Mouse (Mus musculus): ENCODE measurements around the gene St3gal4. TPM values are rescaled to one million over a fixed set of nuclear protein-coding genes. Genes with fewer than 3 reads are reported as not detected.

St3gal4 gene
- total RNA-seq, 1 experiment from 2014 or later, result 36.9 TPM

DNA sequence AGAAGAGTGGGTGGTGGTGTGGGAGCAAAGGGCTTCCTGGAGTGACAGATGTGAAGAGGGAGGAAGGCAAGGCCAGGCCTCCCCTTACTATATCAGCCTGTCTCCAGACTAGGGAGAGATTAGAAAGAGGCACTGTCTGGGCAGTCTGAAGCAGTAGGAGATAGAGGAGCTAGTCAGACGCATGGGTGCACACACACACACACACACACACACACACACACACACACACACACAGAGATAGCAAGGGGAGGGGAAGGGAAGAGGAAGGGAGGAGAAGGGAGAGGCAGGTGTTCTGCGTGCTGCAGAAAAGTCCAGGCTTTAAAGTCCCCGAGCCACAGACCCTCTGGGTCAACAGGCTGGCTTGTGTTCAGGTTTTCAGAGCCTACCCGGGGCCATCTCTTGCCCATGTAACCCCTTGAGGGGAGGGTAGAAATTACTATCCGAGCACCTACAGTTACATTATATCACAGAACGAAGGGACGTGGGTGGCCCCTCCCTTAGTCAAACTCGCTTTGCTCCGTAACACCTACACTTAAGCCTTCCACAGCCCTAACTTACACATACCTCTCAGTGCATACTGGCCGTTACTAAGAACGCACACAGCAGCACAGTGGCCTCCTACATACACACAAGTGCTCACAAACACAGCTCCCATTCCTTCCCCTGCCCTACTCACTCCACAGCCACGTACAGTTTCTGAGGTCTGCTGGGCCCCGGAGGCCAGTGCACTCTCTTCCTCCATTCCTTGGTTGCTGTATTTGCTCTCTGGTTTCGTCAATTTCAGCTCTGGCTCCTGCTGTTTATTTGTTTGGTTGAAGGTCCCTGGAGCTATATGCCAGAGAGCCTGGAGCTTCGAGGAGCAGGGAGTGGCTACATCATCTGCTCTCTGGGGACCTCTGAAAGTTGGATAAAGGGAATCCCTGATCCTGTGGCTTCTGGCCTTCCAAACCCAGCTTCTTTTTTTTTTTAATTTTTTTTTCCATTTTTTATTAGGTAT is 12.9 kb downstream of the St3gal4 start:
- DNase-seq, result peak; percentile 12

DNA sequence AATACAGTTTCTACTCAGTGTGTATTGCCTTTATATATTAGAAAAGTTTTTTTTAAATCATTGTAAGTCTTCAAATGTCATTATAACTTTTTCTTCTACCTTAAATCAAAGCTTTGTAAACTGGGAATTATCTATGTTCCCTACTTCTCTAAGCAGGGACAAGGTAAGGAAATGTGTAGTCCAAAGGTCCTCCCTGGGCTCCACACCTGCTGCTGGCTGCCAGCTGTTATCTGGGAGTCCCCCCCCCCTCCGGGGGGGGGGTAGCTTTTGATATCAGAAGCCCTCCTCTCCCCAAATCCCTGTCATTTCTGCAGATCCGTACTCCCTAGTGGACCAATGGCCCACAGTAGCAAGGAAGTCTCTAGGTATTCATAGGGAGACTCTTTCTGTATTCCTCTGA is 13.6 kb downstream of the St3gal4 start:
- no peak for DNase-seq

DNA sequence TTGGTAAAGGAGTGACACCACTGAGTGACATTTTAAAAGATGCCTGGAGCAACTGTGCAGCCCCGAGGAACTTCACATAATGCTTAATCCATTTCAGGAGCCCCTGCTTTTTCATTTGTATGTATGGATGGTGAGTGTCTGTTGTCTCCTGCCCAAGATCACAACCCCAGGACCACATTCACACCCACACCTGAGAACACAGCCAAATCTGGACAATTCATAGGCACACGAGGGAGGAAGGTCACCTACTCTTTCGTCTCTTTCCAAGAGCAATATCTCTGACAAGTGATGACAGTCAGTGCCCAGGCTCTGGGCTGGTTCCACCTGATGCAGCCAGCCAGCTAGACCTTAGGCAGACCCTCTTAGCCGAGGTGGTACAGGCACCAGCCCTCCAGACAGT is 14.4 kb downstream of the St3gal4 start:
- DNase-seq, result peak; percentile 21

DNA sequence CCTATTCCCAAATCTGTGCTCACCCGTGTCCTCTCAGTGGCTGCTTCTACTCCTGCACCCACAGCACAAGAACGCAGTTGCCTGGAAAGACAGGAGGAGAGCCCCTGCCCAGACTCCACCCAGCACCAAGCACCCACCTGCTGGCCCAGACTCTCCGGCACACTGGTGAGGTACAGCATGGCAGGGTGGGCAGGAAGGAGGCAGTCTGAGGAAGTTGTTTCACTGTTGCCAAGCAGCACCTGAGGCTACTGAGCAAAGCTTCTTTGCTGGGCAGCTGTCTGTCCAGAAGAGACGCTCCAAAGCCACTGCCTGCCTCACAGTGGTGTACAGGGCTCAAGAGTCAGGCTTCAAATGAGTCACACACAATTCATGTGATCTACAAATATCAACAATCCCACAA is 20.3 kb downstream of the St3gal4 start:
- no peak for DNase-seq

DNA sequence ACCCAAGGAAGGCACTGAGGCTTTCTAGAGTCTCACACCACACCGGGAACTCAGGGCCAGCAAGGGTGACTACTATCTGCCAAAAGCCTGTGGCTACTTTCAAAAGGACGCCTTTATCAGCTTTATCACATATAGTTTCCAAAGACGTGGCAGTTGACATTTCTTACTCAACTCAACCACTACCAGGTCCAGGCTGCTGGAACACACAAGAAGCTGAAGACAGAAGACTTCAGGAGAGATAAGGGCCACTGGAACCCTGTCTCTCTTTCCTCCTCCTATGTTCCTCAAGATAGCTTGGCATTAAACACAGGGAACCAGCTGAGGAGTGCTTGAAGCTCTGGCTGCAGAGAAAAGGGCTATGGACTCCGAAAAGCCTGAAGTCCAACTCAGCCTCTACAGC is 21.2 kb downstream of the St3gal4 start:
- DNase-seq, result no peak

DNA sequence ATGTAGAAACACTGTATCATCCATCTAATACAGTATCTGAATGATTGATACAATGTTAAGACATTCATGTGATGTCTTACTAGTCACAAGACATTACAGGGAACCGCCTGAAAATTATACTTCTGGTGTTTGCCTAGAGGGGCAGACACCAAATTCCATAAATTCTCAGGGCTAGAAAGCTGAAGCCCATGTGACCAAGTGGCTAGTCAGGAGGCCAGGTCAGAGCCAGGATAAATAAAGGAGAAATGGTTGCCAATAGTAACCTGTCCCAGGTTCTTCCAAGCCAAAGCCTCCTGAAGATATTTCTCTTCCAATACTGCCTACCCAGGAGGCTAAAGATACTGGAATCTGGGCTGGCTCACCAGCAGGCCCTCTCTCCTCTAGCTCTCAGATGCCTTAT is 23.3 kb downstream of the St3gal4 start:
- peak; percentile 1 for DNase-seq

DNA sequence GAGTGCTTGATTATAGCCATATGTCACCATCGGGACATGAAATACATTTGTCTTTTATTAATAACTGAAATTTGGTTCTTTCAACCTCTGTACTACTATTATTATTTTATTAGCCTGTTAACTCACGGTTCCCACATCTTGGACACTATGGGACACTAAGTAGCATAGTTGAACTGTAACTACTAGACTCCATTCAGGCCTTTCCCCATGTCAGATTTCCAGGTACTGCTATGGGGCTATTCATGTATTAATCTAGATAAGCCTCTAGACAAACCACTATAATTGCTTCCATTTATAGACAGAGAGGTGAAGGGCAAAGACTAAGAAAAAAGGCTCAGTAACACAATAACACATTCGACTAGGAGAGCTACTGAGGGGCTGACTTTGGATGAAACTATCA is 25.7 kb downstream of the St3gal4 start:
- DNase-seq, result no peak

DNA sequence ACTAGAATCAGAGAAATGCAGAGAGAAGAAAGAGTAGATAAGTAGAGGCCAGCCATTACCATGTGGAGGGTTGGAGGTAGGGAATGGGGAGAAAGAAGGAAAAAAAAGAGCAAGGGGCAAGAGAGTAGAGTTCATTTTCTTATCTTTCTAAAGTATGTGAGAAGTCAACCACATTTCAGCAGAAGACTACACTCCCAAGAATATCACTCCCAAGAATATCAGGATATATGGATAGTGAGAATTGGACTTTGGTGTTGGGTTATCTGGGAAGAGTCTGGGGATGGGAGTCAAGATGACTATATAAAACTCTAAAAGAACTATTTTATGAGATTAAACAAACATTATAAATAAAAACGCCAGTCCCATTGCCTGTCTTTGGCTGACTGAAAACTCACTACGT is 26.2 kb downstream of the St3gal4 start:
- DNase-seq, result no peak

DNA sequence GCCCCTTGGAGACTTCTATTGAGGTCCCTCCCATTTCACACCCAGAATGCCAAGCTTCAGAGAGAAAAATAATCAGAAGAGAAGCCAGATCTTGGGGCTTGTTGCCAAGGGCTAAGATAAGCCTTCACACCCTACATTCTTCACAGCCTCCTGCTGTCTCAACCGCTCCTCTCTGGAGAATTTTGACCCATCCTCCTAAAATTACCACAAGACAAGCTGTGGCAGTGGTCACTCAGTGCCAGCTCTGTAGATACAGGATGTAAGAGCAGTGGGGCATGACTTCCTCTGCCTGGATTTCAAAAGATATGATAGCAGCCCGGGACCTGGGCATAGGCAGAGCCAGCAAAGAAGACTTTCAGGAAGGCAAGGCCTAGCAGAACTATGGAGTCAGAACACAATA is 57.6 kb downstream of the St3gal4 start:
- no peak for DNase-seq

DNA sequence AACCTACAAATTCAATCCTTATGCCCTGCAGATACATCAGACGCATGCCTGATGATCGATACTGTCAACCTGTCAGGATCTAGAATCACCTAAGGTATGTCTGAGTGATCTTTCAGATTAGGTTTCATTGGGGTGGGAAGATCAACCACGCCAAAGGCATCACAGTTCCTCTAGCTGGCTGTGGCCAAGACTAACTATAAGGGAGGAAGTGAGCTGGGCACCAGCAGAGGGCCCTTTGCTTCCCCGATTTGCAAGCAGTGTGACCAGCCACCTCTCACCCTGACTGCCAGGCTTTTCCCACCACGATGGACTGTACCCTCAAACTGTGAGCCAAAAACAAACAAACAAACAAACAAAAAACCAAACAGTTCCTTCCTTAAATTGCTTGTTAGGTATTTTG is 59.2 kb downstream of the St3gal4 start:
- DNase-seq, result no peak

DNA sequence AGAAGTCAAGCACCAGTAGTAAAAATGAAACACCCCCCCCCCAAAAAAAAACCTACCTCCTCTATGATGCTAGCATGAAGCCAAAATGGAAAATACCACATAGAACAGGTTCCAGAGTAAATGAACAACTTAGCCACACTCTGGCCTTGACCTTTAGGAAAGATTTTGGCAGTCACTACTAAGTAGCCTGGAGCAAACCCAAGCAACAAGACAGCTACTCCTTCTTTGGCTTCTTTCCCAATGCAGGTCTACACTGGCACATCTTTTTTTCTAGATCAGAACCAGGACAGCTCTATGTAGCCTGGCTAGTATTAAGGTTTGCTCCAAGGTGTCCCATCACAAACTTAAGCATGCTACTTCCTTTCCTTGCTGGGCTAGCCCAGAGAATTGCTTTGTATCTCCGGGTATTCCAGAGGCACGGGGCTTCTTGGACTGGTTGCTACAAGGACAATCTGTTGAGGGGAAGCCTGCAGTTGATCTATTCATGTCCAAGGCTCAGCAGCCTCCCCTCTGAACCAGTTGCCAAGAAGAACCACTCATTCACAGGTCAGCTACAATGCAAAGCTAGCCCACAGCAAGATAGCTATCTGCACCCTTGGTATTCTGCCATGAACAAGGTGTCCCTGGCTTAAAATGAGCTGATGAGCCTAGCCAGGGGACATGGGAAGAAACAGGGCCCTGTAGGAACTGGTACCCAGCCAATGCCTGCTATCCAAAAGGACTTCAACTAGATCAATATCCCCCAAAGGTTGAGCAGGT is 60.3 kb downstream of the St3gal4 start:
- DNase-seq, result peak; percentile 67

DNA sequence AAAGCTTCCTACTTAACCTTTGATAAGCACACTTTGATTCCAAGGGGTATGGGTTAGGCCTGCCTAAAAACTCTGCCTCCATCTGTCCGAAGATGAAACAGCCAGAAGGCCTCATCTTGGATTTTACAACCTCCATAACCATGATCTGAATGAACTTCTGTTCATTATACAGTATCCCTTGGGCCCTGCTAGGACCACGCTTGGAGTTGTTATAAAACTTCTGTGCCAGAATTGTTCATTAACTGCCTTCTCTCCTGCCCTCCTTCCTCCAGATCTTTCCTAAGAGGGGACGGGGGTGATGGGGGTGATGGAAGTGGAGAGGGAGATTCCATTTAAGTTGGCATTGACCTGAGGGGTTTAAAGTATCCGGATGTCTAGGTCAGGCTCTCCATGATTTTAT is 60.9 kb downstream of the St3gal4 start:
- no peak for DNase-seq

DNA sequence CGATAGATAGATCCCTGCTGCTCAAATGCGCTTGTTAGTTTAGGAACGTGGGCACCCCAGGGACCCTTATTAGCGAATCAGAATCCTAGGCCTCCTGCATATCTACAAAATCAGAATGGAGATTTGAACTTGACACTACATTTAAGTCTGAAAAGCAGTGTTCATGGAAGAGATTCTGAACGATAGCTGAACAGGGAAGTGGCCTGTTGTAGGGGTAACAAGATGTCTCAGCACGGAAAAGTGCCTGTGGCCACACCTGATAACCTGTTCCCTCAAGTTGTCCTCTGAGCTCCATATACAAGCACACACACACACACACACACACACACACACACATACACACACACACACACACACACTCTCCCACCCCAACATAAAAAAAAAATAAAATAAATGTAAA is 61.4 kb downstream of the St3gal4 start:
- DNase-seq, result no peak

DNA sequence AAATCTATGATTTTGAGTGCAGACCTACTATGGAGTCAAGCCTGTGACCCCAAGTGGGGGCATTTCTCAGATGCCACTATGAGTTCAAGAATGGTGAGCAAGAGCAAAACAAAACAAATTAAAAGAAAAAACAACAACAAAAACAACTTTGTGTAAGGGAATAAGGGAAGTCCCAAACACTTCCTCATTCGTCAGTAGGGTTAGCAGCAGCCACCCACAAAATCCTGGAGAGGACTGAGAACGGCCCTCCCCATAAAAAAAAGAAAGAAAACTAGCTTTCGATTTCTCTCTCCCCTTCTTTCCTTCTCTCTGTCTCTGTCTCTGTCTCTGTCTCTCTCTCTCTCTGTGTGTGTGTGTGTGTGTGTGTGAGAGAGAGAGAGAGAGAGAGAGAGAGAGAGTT is 62.5 kb downstream of the St3gal4 start:
- no peak for DNase-seq

DNA sequence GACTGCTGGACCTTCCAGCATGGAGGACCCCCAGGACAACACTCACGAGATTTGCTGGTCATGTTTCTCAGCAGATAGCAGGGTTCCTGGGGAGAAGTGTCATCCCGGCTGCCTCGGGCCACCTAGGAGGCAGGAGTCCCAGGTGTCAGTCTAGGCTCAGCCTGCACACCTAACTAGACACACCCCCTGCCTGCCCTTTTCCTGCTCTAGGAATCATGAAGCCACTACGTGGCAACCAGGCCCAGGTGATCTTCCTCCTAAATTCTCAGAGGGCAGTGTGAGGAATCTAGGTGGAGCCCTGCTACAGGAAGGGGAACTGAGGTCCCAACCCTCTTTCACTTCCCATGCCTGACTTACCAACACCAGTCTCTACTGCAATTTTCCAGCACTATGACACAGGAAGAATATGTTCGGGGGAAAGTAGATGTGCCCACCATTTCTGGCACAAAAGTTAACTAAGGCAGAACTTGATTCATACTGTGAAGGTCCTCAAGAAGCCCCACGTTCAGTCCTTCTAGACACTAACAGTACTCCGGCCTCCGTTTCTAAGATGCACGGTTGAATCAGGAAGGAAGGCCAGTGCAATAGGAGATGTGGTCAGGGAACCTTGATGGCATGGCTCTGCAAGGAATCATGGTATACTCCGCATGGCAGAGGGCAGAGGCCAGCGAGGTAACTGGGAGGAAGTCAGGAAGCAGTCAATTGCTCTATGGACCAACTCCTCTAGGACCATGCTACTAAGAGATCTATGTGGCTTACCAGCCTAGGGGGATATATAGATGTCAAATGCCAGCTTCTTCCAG is 63.3 kb downstream of the St3gal4 start:
- no peak for DNase-seq

DNA sequence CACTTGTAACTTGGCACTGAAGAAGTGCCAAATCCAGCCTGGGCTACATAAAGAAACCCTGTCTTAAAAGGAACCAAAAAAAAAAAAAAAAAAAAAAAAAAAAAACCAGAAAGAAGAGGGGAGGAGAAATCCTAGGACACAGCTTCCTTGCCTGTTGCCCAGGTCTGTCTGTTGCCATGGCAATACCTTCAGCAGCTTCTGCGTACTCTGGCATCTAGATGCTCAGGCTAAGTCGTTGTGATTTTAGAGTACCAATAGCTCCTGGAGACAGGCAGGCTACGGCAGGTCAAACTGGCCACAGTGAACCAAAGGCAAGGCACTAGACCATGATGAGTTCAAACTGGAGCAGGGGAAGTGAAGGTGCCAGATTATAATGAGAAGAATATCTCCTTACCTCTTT is 65.4 kb downstream of the St3gal4 start:
- peak; percentile 1 for DNase-seq

DNA sequence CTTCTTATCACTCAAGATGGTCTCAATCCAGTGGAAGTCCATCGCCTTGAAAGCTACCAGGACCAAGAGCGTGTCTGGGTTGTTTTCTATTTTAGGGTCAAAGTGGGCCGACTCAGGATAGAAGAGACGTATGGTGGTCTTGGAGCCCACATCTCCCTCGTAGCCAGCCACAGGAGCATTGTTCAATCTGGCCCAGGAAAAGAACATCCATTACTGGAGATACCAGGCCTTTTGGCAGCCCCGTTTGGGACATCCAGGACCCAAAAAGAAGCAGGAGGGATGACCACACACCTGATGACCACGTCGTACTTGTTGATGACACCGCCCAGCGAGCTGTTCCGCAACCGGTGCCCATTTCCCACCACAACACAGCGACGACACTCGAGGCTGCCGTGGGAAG is 66.0 kb downstream of the St3gal4 start:
- DNase-seq, result peak; percentile 1

DNA sequence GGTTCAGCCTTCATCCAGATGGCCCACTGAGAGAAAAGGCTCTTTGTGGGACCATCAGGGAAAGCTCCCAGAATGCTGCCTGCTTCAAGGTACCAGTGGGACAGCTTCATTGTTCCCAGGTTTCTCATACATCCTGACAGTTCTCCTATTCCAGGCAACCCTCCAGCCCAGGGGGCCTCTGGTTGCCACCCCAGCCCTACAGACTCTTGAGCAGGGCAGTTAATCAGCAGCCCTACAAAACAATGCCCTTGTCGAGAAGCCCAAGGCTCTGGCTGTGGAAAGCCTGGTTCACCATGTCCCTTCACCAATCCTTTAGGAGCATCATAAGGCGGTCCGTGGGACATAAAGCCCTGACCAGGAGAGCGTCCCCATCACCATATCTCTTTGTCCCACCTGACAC is 66.4 kb downstream of the St3gal4 start:
- DNase-seq, result peak; percentile 1

DNA sequence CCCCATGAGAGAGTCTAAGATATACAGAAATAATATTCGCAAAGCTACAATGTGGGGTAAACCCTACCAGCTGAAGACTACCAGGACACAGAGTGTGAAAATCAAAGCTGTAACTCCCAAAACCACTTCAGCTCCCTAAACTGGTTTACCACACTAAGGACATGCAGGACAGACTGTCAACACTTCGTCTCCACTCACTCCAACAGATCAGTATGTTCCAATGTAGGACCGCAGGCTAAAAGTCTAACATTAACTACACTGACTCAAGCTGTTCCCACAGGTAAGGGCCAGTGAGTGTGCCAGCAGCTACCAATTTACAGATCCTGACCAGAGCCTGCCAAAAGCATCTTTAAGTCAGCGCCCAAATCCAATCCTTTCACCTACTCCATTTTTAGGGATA is 67.4 kb downstream of the St3gal4 start:
- no peak for DNase-seq

DNA sequence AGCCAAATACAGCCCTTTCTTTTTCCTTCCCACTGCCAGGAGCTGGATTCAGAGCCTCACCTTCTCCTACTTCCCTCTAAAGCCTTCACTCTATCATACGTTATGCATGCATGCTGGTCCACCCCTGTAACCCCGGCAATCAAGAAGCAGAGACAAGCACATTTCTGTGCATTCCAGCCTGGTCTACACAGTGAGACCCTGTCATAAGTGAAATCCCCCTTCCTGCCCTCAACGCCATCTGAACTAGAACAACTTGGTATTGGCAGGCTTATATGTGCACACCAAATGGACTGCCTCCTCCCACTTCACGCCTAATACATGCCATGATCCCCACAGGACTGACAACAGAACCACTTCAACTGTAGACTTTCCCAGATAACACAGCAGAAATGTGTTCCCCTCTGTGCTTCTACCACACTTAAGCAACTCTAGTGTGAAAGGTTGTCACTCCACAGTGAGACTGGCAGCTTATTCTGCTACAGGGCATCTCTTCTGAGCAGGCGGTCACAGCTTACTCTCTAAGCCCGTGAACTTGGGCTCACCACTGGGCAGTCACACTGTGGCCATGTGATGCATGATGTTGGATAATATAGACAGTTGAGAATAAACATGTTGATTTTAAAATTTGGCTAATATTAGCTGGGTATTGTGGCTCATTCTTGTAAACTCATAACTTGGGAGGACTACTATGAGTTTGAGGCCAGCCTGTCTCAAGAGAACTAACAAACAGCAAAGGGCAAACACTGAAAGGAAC is 68.2 kb downstream of the St3gal4 start:
- DNase-seq, result peak; percentile 0

DNA sequence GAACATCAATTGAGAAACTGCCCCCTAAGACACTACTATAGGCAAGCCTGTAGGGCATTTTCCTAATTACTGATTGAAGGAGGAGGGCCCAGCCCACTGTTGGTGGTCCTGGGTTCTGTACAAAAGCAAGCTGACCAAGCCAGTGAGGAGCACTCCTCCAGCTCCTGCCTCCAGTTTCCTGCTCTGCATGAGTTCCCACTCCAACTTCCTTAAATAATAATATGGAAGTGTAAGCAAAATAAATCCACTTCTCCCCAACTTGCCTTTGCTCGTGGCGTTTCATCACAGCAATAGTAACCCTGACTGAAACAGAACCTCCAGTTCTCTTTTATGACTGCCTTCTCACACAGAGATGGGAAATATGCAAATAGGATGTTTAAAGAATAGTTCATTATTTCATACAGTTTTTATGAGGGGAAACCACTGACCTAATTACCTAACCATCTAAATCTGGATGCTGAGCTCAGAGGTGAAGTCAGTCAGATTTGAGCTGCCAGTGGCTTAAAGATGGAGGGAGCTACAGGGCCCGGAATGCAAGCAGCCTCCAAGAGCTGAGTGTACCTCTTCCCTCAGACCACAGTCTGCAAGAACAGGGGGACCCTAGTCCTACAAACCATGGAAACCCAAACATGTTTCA is 69.1 kb downstream of the St3gal4 start:
- DNase-seq, result peak; percentile 1
